Mouse (Mus musculus) MEL (cell line): ENCODE results near the gene Smarcc2. TPM values are rescaled to one million over a fixed set of nuclear protein-coding genes. Genes with fewer than 3 reads are reported as not detected.

ENCODE experiments used
- DNase-seq: peaks from one replicate; pipeline ENCODE4 v3.0.0; 2011; ENCODE audit warnings: low read depth, low spot score
- H3K27ac ChIP-seq: 2 replicates; pipeline ENCODE4 v1.5.1; 2012; ENCODE audit warnings: low read depth, mild to moderate bottlenecking, control low read depth, low read length, moderate library complexity; ENCODE audit not compliant: control insufficient read depth
- H3K27me3 ChIP-seq, 2 experiments: fragments of 150-350 bp in 1 of 2; sonication (generic) in 1 of 2; 2 replicates each; pipeline ENCODE4 v1.6.1; 2012; ENCODE audit warnings: low read length in 2 of 2, mild to moderate bottlenecking in 2 of 2, improper control_type of control experiment in 1 of 2, moderate library complexity in 1 of 2; ENCODE audit not compliant: insufficient read depth in 2 of 2, control insufficient read depth in 1 of 2
- H3K36me3 ChIP-seq, 2 experiments: 2 replicates each; pipeline ENCODE4 v1.6.1; 2012 to 2014; ENCODE audit warnings: low read length in 2 of 2, improper control_type of control experiment in 1 of 2, inconsistent platforms in 1 of 2, mild to moderate bottlenecking in 1 of 2; ENCODE audit not compliant: insufficient read depth in 2 of 2, control insufficient read depth in 1 of 2
- H3K4me1 ChIP-seq, 2 experiments: fragments of 150-350 bp in 1 of 2; sonication (generic) in 1 of 2; 2 replicates each; pipeline ENCODE4 v1.6.1; 2012; ENCODE audit warnings: low read length in 2 of 2, improper control_type of control experiment in 1 of 2, mild to moderate bottlenecking in 1 of 2; ENCODE audit not compliant: insufficient read depth in 2 of 2, control insufficient read depth in 1 of 2
- H3K4me3 ChIP-seq, 2 experiments: fragments of 150-350 bp in 1 of 2; sonication (generic) in 1 of 2; 2 replicates each; pipeline ENCODE4 v1.5.1; 2012; ENCODE audit warnings: low read depth in 2 of 2, low read length in 2 of 2, mild to moderate bottlenecking in 2 of 2, moderate library complexity in 2 of 2, control low read depth in 1 of 2, improper control_type of control experiment in 1 of 2; ENCODE audit not compliant: control insufficient read depth in 1 of 2, insufficient read depth in 1 of 2
- H3K79me2 ChIP-seq: 2 replicates; pipeline ENCODE4 v1.6.1; 2012; ENCODE audit warnings: mild to moderate bottlenecking, low read length, moderate library complexity; ENCODE audit not compliant: control insufficient read depth, poor library complexity, insufficient read depth
- H3K9ac ChIP-seq: 2 replicates; pipeline ENCODE4 v1.6.1; 2012; ENCODE audit warnings: low read depth, mild to moderate bottlenecking, control low read depth, low read length, moderate library complexity; ENCODE audit not compliant: control insufficient read depth, poor library complexity, severe bottlenecking
- H3K9me3 ChIP-seq: fragments of 150-350 bp; sonication (generic); replicated peaks from 2 replicates; pipeline ENCODE4 v1.6.1; 2012; ENCODE audit warnings: mild to moderate bottlenecking, low read length, improper control_type of control experiment, moderate library complexity; ENCODE audit not compliant: insufficient read depth
- BHLHE40 ChIP-seq: IDR thresholded peaks from 2 replicates; pipeline ENCODE4 v1.6.1; 2012; ENCODE audit warnings: low read depth, mild to moderate bottlenecking, inconsistent platforms, low read length, improper control_type of control experiment, borderline replicate concordance
- CHD1 ChIP-seq: IDR thresholded peaks from 2 replicates; pipeline ENCODE4 v1.6.1; 2012; ENCODE audit warnings: low read depth, mild to moderate bottlenecking, inconsistent platforms, low read length, improper control_type of control experiment
- CHD2 ChIP-seq: IDR thresholded peaks from 2 replicates; pipeline ENCODE4 v1.6.1; 2011; ENCODE audit warnings: low read length, improper control_type of control experiment
- CTCF ChIP-seq, 3 experiments: IDR thresholded peaks in 2 of 3; conservative IDR thresholded peaks in 1 of 3; 2 replicates each; pipeline ENCODE4 v1.5.1; 2011 to 2012; ENCODE audit warnings: low read length in 3 of 3, low read depth in 2 of 3, mild to moderate bottlenecking in 2 of 3, improper control_type of control experiment in 1 of 3, inconsistent platforms in 1 of 3, mixed read lengths in 1 of 3, moderate library complexity in 1 of 3; ENCODE audit not compliant: control insufficient read depth in 1 of 3, insufficient read depth in 1 of 3, poor library complexity in 1 of 3, severe bottlenecking in 1 of 3
- E2F4 ChIP-seq: IDR thresholded peaks from 2 replicates; pipeline ENCODE4 v1.6.1; 2011; ENCODE audit warnings: low read depth, low read length, improper control_type of control experiment, borderline replicate concordance
- ELF1 ChIP-seq: IDR thresholded peaks from 2 replicates; pipeline ENCODE4 v1.6.1; 2014; ENCODE audit warnings: low read depth, mild to moderate bottlenecking, inconsistent platforms, low read length, improper control_type of control experiment, moderate library complexity
- EP300 ChIP-seq, 2 experiments: IDR thresholded peaks; 2 replicates each; pipeline ENCODE4 v1.6.1; 2011; ENCODE audit warnings: improper control_type of control experiment in 2 of 2, low read length in 2 of 2, low read depth in 1 of 2, mild to moderate bottlenecking in 1 of 2
- ETS1 ChIP-seq: IDR thresholded peaks from 2 replicates; pipeline ENCODE4 v1.6.1; 2012; ENCODE audit warnings: low read depth, mild to moderate bottlenecking, inconsistent platforms, low read length, improper control_type of control experiment, moderate library complexity
- GABPA ChIP-seq: IDR thresholded peaks from 2 replicates; pipeline ENCODE4 v1.6.1; 2012; ENCODE audit warnings: low read depth, mild to moderate bottlenecking, inconsistent platforms, low read length, improper control_type of control experiment, moderate library complexity
- GATA1 ChIP-seq: IDR thresholded peaks from 2 replicates; pipeline ENCODE4 v1.6.1; 2011; ENCODE audit warnings: low read depth, low read length, improper control_type of control experiment
- HCFC1 ChIP-seq: IDR thresholded peaks from 2 replicates; pipeline ENCODE4 v1.6.1; 2012; ENCODE audit warnings: low read depth, mild to moderate bottlenecking, inconsistent platforms, low read length, improper control_type of control experiment, moderate library complexity
- KAT2A ChIP-seq: conservative IDR thresholded peaks from 2 replicates; pipeline ENCODE4 v1.6.1; 2012; ENCODE audit warnings: low read depth, low read length, improper control_type of control experiment, inconsistent platforms
- MAX ChIP-seq: IDR thresholded peaks from 2 replicates; pipeline ENCODE4 v1.6.1; 2011; ENCODE audit warnings: low read length, improper control_type of control experiment
- MAZ ChIP-seq: IDR thresholded peaks from 2 replicates; pipeline ENCODE4 v1.6.1; 2012; ENCODE audit warnings: low read depth, mild to moderate bottlenecking, inconsistent platforms, low read length, improper control_type of control experiment
- MXI1 ChIP-seq: IDR thresholded peaks from 2 replicates; pipeline ENCODE4 v1.6.1; 2011; ENCODE audit warnings: mild to moderate bottlenecking, low read depth, low read length, improper control_type of control experiment
- MYC ChIP-seq: IDR thresholded peaks from 2 replicates; pipeline ENCODE4 v1.6.1; 2011; ENCODE audit warnings: low read depth, mild to moderate bottlenecking, low read length, improper control_type of control experiment, moderate library complexity
- NELFE ChIP-seq: IDR thresholded peaks from 2 replicates; pipeline ENCODE4 v1.6.1; 2011; ENCODE audit warnings: low read depth, low read length, improper control_type of control experiment
- NRF1 ChIP-seq: IDR thresholded peaks from 2 replicates; pipeline ENCODE4 v1.6.1; 2014; ENCODE audit warnings: low read depth, mild to moderate bottlenecking, inconsistent platforms, low read length, improper control_type of control experiment, moderate library complexity; ENCODE audit not compliant: poor library complexity, insufficient read depth, severe bottlenecking
- POLR2A ChIP-seq, 2 experiments: IDR thresholded peaks; 2 replicates each; pipeline ENCODE4 v1.6.1; 2011 to 2012; ENCODE audit warnings: low read length in 2 of 2, mild to moderate bottlenecking in 2 of 2, control low read depth in 1 of 2, improper control_type of control experiment in 1 of 2, low read depth in 1 of 2, moderate library complexity in 1 of 2; ENCODE audit not compliant: control insufficient read depth in 1 of 2, insufficient read depth in 1 of 2, poor library complexity in 1 of 2
- POLR2AphosphoS5 ChIP-seq: IDR thresholded peaks from 2 replicates; pipeline ENCODE4 v1.6.1; 2012; ENCODE audit warnings: low read depth, borderline replicate concordance, mild to moderate bottlenecking, inconsistent platforms, low read length, moderate library complexity, mixed read lengths
- RAD21 ChIP-seq: IDR thresholded peaks from 2 replicates; pipeline ENCODE4 v1.6.1; 2011; ENCODE audit warnings: mild to moderate bottlenecking, low read depth, low read length, improper control_type of control experiment
- RCOR1 ChIP-seq: IDR thresholded peaks from 2 replicates; pipeline ENCODE4 v1.6.1; 2012; ENCODE audit warnings: low read depth, mild to moderate bottlenecking, inconsistent platforms, low read length, improper control_type of control experiment
- SIN3A ChIP-seq: IDR thresholded peaks from 2 replicates; pipeline ENCODE4 v1.6.1; 2012; ENCODE audit warnings: low read length, improper control_type of control experiment, inconsistent platforms
- SMC3 ChIP-seq: IDR thresholded peaks from 2 replicates; pipeline ENCODE4 v1.6.1; 2011; ENCODE audit warnings: low read depth, low read length, improper control_type of control experiment
- TAL1 ChIP-seq: IDR thresholded peaks from 2 replicates; pipeline ENCODE4 v1.6.1; 2012; ENCODE audit warnings: mild to moderate bottlenecking, inconsistent platforms, low read length, moderate library complexity, mixed read lengths
- TBP ChIP-seq: IDR thresholded peaks from 2 replicates; pipeline ENCODE4 v1.8.0; 2011; ENCODE audit warnings: low read depth, low read length, improper control_type of control experiment
- USF1 ChIP-seq: IDR thresholded peaks from 2 replicates; pipeline ENCODE4 v1.6.1; 2014; ENCODE audit warnings: low read depth, mild to moderate bottlenecking, inconsistent platforms, low read length, improper control_type of control experiment, moderate library complexity
- ZC3H11A ChIP-seq: IDR thresholded peaks from 2 replicates; pipeline ENCODE4 v1.6.1; 2012; ENCODE audit warnings: low read depth, mild to moderate bottlenecking, inconsistent platforms, low read length, improper control_type of control experiment
- ZKSCAN1 ChIP-seq: IDR thresholded peaks from 2 replicates; pipeline ENCODE4 v1.6.1; 2012; ENCODE audit warnings: low read depth, mild to moderate bottlenecking, inconsistent platforms, low read length, improper control_type of control experiment, moderate library complexity
- ZMIZ1 ChIP-seq: IDR thresholded peaks from 2 replicates; pipeline ENCODE4 v1.6.1; 2012; ENCODE audit warnings: low read depth, mild to moderate bottlenecking, inconsistent platforms, low read length, improper control_type of control experiment, moderate library complexity
- ZNF384 ChIP-seq: IDR thresholded peaks from 2 replicates; pipeline ENCODE4 v1.6.1; 2012; ENCODE audit warnings: low read depth, mild to moderate bottlenecking, inconsistent platforms, low read length, improper control_type of control experiment
- polyA plus RNA-seq, 2 experiments: library from polyadenylated mRNA; stranded (reverse) in 1 of 2; unstranded in 1 of 2; fragments of >175 nt in 1 of 2; fragments of >200 nt in 1 of 2; gene quantifications; 2 replicates each; pipeline versions ENCODE4 v1.2.1 to v1.2.4; 2012; ENCODE audit warnings: low replicate concordance in 2 of 2, low read depth in 1 of 2; ENCODE audit not compliant: insufficient read length in 2 of 2, insufficient read depth in 1 of 2, missing spikeins in 1 of 2
- total RNA-seq: library from RNA; depleted of rRNA; stranded (reverse); fragments of 300-350 nt; gene quantifications from 2 replicates; pipeline ENCODE4 v1.2.3, GENCODE M21; 2012

Smarcc2 gene
- total and polyA plus RNA-seq, 3 experiments = 24.8 to 226 (median 68.8) TPM

DNA sequence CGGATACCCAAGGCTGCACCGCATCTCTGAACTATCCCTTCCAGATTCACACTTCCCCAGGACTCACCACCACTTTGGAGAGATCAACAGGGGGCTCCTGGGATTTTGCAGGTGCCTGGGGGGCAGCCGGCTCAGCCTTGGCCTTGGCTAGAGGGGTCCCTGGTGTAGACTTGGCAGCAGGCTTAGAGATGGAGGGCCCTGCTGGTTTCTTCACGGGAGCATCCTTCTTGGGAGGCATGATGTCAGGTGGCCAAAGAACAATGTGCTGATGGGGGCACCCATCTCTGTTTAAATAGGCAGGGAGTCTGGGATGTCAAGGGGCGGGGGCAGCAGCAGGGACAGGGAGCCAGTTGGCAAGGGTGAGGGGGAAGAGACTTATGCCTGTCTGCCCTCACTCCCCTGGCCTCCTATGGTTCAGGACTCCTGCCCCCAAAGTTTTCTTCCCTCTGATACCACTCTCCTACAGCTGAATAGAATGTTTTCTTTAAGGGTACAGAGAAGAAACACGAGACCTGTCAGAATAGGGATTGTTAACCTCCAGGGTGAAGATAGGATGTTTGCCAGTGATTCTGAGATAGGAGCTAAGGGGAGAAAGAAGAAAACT lies 38.2 kb downstream of the Smarcc2 start:
- Histone ChIP-seq H3K4me3 (no peak overlapping the region), H3K27me3 (no peaks in the 10 kb centered on the region), H3K79me2 (peaks cover 27% of the 10 kb centered on the region), H3K4me1 (peaks cover 17 to 30% of the 10 kb centered on the region in 2 experiments), H3K9me3 (no peaks in the 10 kb centered on the region), H3K36me3 (peaks cover 0 to 18% of the 10 kb centered on the region in 2 experiments; a peak in 2 of 4 replicates), H3K9ac (no peak overlapping the region), H3K27ac (no peak overlapping the region)
- no peak for DNase-seq
- peak; percentile 22; the same call in 1 of the 2 replicates for TF ChIP-seq MXI1
- TF ChIP-seq SIN3A = 0 out of 2 replicates have a peak, but pooled peaks have one; percentile 13
- TF ChIP-seq RAD21 = no peak
- 0 out of 2 replicates have a peak, but pooled peaks have one; percentile 24 for TF ChIP-seq GATA1

DNA sequence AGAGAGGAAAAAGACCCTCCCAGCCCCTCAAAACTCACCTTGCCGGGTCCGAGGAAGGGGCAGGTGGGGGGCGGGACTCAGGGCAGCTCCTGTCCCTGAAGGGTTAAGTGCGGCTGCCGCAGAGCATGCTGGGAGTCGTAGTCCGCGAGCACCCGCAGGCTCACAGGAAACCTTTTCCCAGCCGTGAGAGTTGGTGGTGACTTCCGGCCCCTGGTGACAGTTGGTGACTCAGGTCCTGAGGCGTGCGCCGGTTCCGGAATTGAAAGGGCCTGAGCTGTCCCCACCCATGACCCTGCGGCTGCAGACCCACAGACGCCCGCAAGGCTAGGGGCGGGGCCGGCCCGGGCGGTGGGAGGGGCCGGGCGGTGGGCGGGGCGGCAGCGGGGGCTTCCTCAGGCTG lies 39.5 kb downstream of the Smarcc2 start, which contains the start of gene Myl6b:
Gene Myl6b (minus strand): TSS at position 96 of the 400 bp plus-strand sequence.
- peaks cover 0 to 21% of the 10 kb centered on the region in 2 experiments; a peak in 2 of 4 replicates for H3K36me3 ChIP-seq
- H3K9ac ChIP-seq = peak within 1 kb of the TSS; percentile 76
- H3K9me3 ChIP-seq = no peaks in the 10 kb centered on the region
- no peaks in the 10 kb centered on the region for H3K27me3 ChIP-seq
- H3K27ac ChIP-seq = peak within 1 kb of the TSS; percentile 82
- DNase-seq = peak; percentile 99
- peak within 1 kb of the TSS; percentile 54 to 73 for H3K4me3 ChIP-seq
- H3K4me1 ChIP-seq = peaks cover 17 to 29% of the 10 kb centered on the region in 2 experiments
- peaks cover 13% of the 10 kb centered on the region for H3K79me2 ChIP-seq
- peak; percentile 73 for TF ChIP-seq MXI1
- TF ChIP-seq MAX = 0 out of 2 replicates have a peak, but pooled peaks have one; percentile 24
- TF ChIP-seq ETS1 = peak; percentile 91
- peak; percentile 12 to 95; a peak in 3 of 4 replicates for TF ChIP-seq EP300 (IDR thresholded peaks at IDR 0.05; ENCODE audit: low read depth in 1 of 2, low read length in 2 of 2)
- TF ChIP-seq NRF1 = peak; percentile 64
- TF ChIP-seq TAL1 = no peak
- no peak; the same call in 1 of the 2 replicates for TF ChIP-seq USF1
- TF ChIP-seq SMC3 = peak; percentile 3; the same call in 1 of the 2 replicates
- TF ChIP-seq CTCF (IDR thresholded peaks at IDR 0.05 in 2 of 3, conservative IDR thresholded peaks at IDR 0.05 in 1 of 3; ENCODE audit: control insufficient read depth in 1 of 3, insufficient read depth in 1 of 3, low read depth in 2 of 3, low read length in 3 of 3, poor library complexity in 1 of 3, severe bottlenecking in 1 of 3) = no peak
- TF ChIP-seq POLR2A (IDR thresholded peaks at IDR 0.05; ENCODE audit: control insufficient read depth in 1 of 2, insufficient read depth in 1 of 2, low read depth in 1 of 2, low read length in 2 of 2, poor library complexity in 1 of 2) = no peak; a peak in 1 of 4 replicates
- TF ChIP-seq TBP = no peak
- no peak for TF ChIP-seq RAD21
- TF ChIP-seq ZNF384 = 0 out of 2 replicates have a peak, but pooled peaks have one; percentile 35
- TF ChIP-seq CHD2 = peak; percentile 67
- TF ChIP-seq ZKSCAN1 = 0 out of 2 replicates have a peak, but pooled peaks have one; percentile 5
- peak; percentile 91; the same call in 1 of the 2 replicates for TF ChIP-seq MAZ
- TF ChIP-seq POLR2AphosphoS5 = no peak
- TF ChIP-seq GABPA = 0 out of 2 replicates have a peak, but pooled peaks have one; percentile 54
- peak; percentile 69; the same call in 1 of the 2 replicates for TF ChIP-seq BHLHE40
- TF ChIP-seq HCFC1 = peak; percentile 99
- TF ChIP-seq CHD1 = no peak
- TF ChIP-seq E2F4 = no peak
- TF ChIP-seq MYC = no peak
- peak; percentile 96 for TF ChIP-seq ELF1
- peak; percentile 82 for TF ChIP-seq KAT2A
- TF ChIP-seq RCOR1 = peak; percentile 9; the same call in 1 of the 2 replicates
- no peak for TF ChIP-seq ZMIZ1
- TF ChIP-seq ZC3H11A = no peak
- TF ChIP-seq NELFE = no peak
